Mouse (Mus musculus) thymus, postnatal 10 days (tissue): ENCODE measurements at regions not wholly inside any gene's neighbourhood (a gene's known extent, or its start where the extent isn't known, plus 50 kb on each side); places are given as distances from the start of the nearest gene placed in this dataset.
A peak's percentile ranks its signal among the peaks of the same experiment; 100 is the strongest.
"Not testable (repeated sequence)": the region's sequence is repeated elsewhere in the genome, so short reads cannot be mapped to it uniquely, and the experiment has no call there.

Experiments used
- DNase-seq, 2 experiments: peaks; one replicate each; pipeline ENCODE4 v3.0.0; 2021; ENCODE audit warnings: low spot score in 2 of 2

DNA sequence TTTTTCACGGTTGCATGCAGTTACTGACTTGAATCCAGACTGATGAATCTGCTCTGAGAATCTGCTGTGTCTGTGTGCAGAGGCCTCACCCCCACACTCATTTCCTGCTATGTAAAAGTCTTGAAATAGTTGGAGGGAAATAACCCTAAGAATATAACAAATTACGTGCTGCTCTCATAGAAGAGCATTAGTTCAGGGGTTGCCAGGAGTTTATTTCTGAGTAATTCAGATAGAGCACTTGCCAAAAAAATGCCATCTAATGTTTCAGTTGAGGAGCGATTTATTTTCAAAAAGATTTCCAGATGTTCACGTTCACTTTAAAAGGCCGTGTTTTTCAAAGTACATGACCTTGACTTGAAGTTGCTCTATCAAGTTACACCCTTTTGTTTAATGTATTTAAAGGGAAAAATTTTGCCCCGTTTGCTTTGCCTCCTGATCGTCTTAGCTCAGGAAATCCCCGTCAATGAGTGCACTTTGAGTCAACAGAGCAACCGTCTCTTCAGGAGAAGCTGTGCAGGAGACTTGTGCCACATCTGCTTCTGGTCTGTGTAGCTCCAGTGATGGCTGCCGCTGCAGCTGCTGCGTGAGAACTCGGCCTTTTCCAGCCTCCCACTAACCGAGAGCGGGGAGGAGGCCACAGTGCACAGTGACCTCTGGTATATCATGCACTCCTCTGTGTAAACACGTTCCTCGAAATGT, 50.9 kb upstream of the Sec61g start:
- peak in 1 of 2 experiments; percentile 4 for DNase-seq

DNA sequence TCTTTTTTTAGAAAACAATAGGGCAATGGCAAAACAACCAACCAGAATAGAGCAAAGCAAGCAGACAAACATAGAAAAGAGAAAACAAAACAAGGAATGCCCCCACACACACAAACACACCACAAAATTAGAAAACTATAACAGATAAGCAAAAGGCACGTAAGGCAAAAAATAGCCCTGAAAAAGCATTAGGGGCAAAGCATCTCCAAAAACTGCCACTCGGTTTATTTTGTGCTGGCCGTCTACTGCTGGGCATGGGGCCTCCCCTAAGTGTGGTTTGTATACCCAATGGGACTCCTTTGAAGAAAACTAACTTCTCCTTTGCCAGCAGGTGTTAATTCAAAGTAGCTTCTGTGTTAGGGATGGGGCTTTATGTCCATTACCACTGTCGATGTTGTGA, 53.4 kb upstream of the Sec61g start:
- DNase-seq: no peak

DNA sequence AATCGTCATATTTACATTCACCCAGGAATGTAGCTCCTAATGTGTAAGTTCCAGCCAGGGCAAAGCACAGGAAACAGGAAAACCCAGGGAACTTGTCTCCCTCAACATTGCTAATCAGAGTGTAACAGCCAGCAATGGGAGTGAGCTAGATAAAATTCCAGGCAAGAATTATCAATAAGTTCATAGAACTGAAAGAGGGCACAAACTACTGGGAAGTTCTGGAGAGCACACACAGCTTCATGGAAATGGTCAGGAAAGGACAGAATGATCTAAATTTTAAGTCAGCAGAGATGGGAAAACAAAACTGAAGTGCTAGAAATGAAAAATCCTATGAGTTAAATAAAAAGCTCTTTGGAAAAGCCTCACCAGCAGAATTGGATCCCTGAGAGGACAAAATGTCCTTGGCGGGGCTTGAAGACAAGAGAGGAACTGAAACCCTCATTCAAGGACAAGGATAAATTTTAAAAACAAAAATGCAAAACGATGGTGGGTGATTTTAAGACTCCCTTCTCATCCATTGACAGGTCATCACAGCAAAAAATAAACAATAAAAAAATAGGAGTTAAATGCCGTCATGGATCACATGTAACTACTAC, 80.9 kb upstream of the Sec61g start:
- DNase-seq: no peak

DNA sequence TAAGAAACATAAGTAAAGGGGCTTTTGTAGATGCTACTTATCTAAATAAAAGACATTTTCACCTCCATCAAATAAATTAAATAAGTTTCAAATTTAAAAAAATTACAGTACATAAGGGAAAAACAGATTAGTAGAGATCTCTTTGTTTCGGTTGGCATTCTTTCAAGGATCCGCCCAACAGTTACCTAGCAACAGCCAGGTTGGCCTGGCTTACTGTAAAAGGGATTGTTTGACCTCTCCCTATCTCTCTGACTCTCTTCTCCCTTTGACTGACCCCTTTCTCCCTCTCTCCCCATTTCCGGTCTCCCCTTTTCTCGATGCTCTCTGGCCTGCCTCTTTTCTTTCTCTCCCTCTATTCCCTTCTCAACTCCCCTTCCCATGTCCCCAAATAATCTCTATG, 82.3 kb upstream of the Sec61g start:
- DNase-seq: no peak

DNA sequence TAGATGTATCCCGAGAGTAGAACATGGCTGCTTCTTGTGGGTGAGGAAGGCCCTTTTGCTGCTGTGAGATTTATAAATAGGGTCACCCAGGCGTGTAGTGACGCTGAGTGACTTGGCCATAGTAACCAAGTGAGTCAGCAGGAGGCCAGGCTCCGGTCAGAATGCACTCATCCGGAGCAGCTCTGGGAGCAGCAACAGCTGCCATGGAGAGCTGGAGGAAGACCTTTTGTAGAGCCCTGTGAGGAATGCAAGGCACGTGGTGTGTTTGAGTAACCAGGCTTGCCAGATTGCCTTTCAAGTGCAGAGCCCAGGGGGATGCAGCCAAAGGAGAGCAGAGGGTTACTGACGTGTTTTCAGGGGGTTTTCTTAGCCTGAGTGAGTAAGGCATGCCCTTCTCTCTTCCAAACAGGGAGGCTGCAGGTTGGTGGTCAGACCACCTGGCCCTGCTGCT, 83.2 kb upstream of the Sec61g start:
- no peak for DNase-seq

DNA sequence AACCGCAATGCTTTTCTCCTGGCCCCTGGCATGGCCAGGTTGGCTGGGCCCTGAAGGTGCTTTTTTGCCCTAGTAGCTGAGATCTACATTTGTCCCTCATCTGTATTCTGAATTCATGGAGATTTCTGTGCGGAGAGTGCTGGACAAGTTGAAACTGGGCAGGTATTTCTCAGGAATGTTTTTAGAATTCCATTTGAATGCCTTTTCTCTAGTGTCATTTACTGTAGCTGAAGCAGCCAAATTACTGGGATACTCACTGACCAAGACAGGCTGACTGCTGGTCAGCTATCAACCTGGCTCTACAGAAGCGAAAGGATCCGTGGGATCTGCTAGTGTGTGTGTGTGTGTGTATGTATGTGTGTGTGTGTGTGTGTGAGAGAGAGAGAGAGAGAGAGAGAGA, 83.7 kb upstream of the Sec61g start:
- DNase-seq: no peak

DNA sequence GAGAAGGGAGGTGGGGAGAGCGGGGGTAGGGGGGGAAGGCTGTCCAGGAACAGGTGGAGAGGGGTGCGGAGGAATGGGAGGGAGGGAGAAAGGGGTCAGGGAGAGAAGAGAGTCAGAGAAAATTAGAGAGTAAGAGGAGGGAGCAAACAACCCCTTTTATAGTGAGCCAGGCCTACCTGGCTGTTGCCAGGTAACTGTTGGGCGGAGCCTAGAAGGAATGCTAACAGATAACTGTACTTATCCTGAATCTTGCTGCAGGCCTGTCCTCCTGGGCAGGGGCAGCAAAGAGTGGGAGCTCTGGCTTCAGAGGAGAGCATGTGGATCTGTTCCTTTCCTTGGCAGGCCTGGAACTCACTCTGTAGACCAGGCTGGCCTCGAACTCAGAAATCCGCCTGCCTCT, 84.5 kb upstream of the Sec61g start:
- DNase-seq: no peak

DNA sequence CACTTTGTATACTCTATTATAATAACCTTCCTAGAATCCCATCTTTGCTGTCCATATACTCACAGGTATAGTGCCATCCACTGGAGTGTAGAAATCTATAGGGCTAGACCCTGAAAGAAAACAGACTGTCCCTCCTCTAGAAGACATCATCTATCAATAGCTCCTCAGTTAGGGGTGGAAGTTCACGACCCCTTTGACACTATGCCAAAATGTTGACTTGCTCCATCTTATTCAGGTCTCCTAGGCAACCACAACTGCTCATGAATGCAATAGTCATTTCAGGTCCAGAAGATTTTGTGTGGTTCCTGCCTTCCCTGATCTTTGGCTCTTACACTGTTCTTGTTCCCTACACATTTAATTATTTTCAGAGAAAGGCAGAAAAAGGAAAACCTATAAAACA, 86.5 kb upstream of the Sec61g start:
- no peak for DNase-seq

GRCm38 (mm10) chr11:16597038-16597830, 89.0 kb upstream of the Sec61g start:
- DNase-seq: no peak

- DNase-seq: no peak
Measured at GRCm38 (mm10) chr11:16602947-16603346, 94.7 kb upstream of the Sec61g start.

GRCm38 (mm10) chr11:16606435-16607214, 98.3 kb upstream of the Sec61g start:
- DNase-seq: no peak

DNA sequence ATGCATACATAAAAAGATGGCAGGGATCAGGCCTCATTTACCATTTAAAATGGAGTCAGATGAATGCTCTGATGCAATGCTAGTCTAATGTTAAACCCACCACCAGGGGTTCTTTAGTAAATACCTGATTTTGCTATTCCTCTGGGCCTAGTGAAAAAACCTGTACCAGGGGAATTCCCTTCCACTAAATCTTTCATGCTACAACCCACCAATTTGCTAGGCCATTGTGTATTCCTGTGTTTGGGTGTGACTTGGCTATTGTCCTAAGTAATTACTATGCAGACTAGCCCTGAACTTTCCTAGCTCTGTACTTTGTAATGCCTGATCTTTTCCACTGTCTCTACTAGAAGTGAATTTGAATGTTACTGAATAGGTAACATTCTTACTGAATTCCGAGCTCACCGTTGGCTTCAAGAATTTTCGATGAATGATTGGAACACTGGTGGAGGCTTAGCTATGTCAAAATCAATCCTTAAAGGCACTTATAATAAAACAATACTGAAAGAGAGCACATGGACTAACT, 99.7 kb upstream of the Sec61g start:
- DNase-seq: not testable (repeated sequence)

DNA sequence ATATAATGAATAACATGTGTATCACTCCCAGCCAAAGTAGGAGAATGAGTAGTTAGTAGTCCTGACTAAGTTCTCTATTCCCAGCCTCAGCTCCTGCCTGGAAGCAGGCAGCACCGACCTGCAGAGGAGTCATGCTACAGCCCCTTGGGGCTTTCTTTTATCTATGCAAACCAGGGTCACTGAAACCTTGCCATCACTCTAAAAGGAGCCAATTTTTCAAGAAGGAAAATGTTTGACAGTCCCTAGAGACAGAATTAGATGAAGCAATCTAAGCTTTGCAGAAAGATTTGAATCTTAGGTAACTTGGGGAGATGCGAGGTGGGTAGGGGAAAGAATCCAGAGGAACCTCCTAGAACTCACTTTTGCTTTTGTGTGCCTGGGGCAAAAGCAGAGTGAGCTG, 103.5 kb upstream of the Sec61g start:
- DNase-seq: no peak

DNA sequence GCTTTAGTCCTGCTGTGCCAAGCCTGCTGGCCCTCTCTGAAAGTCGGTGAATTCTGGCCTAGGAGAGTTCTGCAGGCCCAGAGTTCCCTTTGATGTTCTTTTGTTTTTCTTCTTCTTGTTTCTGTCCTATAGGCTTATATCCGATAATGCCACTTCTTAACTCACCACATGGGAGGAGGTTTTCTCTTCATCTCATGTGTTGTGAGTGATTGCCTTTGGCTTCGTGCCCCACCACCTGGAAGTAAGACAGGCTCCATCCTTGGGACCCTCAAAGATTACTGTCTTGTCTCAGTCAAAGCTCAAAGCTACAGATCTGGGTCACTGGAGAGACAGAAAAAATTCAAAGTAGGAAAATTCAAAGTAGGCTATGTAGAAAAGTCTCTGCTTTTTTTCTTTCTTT, 104.2 kb upstream of the Sec61g start:
- no peak for DNase-seq

- no peak for DNase-seq
Measured at GRCm38 (mm10) chr11:16619736-16620135, 111.5 kb upstream of the Sec61g start.

DNA sequence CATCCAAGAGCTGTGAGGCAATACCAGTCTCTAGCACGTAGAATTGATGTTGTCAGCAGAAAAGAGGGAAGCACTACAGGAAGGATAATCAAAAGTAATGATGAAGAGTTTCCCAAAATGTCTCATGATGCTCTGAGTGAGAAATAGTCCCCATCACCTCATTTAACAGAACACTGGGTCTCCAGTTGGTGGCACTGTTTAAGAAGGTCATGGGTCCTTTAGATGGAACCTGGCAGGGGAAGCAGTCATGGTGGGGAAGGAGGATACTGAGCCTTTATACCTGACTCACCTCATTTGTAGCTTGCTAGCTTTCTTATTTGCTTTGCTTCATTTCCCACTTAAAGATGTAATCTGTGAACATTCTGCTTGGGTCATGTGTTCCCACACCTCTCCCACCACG, 115.4 kb upstream of the Sec61g start:
- no peak for DNase-seq

- DNase-seq: no peak
Measured at GRCm38 (mm10) chr11:16627294-16628085, 119.2 kb upstream of the Sec61g start.

DNA sequence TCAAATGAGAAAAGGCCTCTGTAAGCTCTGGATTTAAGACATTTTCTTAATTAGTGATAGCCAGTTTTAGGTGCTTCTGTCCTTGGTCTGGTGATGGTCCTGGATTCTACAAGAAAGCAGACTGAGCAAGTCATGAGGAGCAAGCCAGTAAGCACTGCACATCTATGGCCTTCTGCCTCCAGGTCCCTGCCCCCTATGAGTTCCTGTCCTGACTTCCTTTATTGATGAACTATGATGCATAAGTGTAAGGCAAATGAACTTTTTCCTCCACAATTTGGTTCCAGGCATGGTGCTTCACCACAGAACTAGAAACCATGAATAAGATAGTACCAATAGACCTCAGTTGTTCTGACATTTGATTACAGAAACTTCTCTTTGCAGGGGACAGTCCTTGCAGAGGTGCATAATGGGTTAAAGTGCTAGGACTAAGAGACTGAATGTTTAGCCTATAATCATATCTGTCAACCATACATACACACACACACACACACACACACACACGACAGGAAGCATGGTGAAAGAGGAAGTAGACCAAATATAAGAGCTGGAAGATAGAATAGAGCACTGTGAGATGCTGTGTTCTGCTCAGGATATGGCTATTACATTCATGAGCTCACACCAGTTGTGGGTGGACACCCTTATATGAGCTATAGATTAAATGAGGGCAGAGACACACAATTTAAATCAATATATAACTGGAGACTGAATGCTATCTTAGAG, 121.3 kb upstream of the Sec61g start:
- DNase-seq: no peak

DNA sequence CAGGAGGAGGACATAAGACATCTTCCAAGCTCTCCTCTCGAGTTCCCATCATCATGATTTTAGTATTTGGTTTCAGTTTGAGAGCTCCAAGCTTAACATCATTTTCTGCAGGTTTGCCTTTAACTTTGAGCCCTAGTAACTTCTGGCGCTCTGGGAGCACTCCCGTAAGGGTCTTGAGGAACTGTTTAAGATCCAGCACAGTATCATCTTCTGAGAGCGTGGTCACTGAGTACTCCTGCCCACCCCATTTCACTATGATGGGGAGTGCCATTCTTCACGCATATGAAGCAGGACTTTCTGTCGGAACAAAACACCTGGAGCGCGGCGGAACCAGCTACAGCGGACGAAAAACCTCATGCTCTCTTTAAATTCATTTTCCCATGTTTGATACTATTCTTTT, 116.2 kb upstream of the Egfr start:
- not testable (repeated sequence) for DNase-seq

DNA sequence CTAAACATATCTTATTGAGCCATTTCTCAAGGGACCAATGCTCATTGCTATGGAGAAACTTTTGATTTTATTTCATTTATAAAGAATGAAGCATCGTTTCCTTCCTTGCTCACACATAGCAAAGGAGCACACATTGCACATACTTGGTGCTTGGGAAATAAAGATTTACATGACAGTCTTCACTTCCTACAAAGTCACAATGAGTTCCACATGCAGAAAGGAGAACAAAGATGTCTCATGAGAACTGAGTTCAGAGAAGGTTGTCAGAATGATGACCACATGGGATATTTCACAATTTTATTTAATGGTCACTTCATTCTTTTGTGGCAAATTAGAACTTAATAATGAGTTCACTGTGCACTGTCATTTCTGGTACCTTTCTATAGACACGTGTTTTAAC, 114.3 kb upstream of the Egfr start:
- no peak for DNase-seq
